Mouse (Mus musculus): Measurements from ENCODE around the gene Itga6. TPM values are rescaled to one million over a fixed set of nuclear protein-coding genes. Genes with fewer than 3 reads are reported as not detected.

The Itga6 gene
- polyA plus RNA-seq, 1 experiment from 2014 or later, result 46.2 TPM

GRCm38 (mm10) chr2:71764961-71765735 lies 19.7 kb downstream of the Itga6 start:
- no peak overlapping the region for H3K4me3 ChIP-seq (ENCODE audit: low read length)
- no peak overlapping the region for H3K4me2 ChIP-seq (ENCODE audit: low read depth, low read length)
- H3K27ac ChIP-seq (ENCODE audit: low read length), result peak overlapping the region; percentile 1; the same call in 1 of the 2 replicates
- no peak overlapping the region for H3K9ac ChIP-seq (ENCODE audit: low read length)
- no peaks in the 10 kb centered on the region for H3K36me3 ChIP-seq (ENCODE audit: control insufficient read depth, insufficient read depth)
- no peaks in the 10 kb centered on the region for H3K4me1 ChIP-seq (ENCODE audit: control insufficient read depth, insufficient read depth, low read length)
- ATAC-seq (replicated peaks; ENCODE audit: extremely low read depth, insufficient read depth, low FRiP score), result no peak
- no peaks in the 10 kb centered on the region for H3K9me3 ChIP-seq (replicated peaks; ENCODE audit: control insufficient read depth, low read length)
- no peaks in the 10 kb centered on the region for H3K27me3 ChIP-seq (ENCODE audit: control insufficient read depth, insufficient read depth, low read length)
- WGBS, result 73% methylated on average over 3 of the region's 3 CpGs

- WGBS, result 75% methylated on average over 5 of the region's 5 CpGs
- H3K27ac ChIP-seq (ENCODE audit: low read length), result peak overlapping the region; percentile 37; the same call in 1 of the 2 replicates
- H3K9ac ChIP-seq (ENCODE audit: low read length), result no peak overlapping the region
- no peak overlapping the region for H3K4me3 ChIP-seq (ENCODE audit: low read length)
- ATAC-seq (replicated peaks; ENCODE audit: extremely low read depth, insufficient read depth, low FRiP score), result no peak
- no peak overlapping the region for H3K4me2 ChIP-seq (ENCODE audit: low read depth, low read length)
- no peaks in the 10 kb centered on the region for H3K36me3 ChIP-seq (ENCODE audit: control insufficient read depth, insufficient read depth)
- no peaks in the 10 kb centered on the region for H3K9me3 ChIP-seq (replicated peaks; ENCODE audit: control insufficient read depth, low read length)
- H3K27me3 ChIP-seq (ENCODE audit: control insufficient read depth, insufficient read depth, low read length), result no peaks in the 10 kb centered on the region
- H3K4me1 ChIP-seq (ENCODE audit: control insufficient read depth, insufficient read depth, low read length), result no peaks in the 10 kb centered on the region
Observed at GRCm38 (mm10) chr2:71766007-71766406, 20.6 kb downstream of the Itga6 start.

DNA sequence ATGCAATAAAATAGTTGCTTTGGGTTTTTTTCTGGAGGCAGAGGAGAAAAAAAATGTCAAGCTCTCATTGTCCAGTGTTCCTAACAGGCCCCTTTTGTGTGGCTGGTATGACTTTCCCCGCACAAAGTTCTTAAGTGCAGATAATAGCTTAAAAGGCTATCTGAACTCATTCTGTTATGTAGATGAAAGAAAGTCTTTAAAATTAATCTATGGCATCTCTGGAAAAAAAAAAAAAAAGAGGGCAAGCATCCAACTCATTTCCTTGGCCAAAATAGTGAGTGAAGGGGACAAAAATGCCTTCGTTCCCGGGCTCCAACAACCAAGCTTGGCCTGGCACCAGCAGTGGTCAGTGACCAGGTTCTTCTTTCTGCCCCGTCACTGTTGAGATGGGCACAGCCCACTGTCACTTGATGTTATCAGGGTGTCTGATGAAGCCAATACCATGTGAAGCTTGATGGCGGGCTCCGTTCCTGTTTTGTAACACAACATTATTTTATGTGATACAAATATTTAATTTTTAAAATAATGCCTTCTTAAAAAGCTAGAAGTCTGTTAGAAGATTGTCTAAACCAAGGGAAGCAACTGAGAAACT lies 21.7 kb downstream of the Itga6 start:
- no peak overlapping the region for H3K9ac ChIP-seq (ENCODE audit: low read length)
- H3K9me3 ChIP-seq (replicated peaks; ENCODE audit: control insufficient read depth, low read length), result no peaks in the 10 kb centered on the region
- no peak overlapping the region for H3K27ac ChIP-seq (ENCODE audit: low read length)
- H3K4me2 ChIP-seq (ENCODE audit: low read depth, low read length), result no peak overlapping the region
- no peak overlapping the region for H3K4me3 ChIP-seq (ENCODE audit: low read length)
- H3K27me3 ChIP-seq (ENCODE audit: control insufficient read depth, insufficient read depth, low read length), result no peaks in the 10 kb centered on the region
- WGBS, result 80% methylated on average over 6 of the region's 6 CpGs
- H3K36me3 ChIP-seq (ENCODE audit: control insufficient read depth, insufficient read depth), result no peaks in the 10 kb centered on the region
- ATAC-seq (replicated peaks; ENCODE audit: extremely low read depth, insufficient read depth, low FRiP score), result no peak
- H3K4me1 ChIP-seq (ENCODE audit: control insufficient read depth, insufficient read depth, low read length), result no peaks in the 10 kb centered on the region

- Histone ChIP-seq H3K9ac (ENCODE audit: low read length) (no peak overlapping the region), H3K9me3 (replicated peaks; ENCODE audit: control insufficient read depth, low read length) (no peaks in the 10 kb centered on the region), H3K4me1 (ENCODE audit: control insufficient read depth, insufficient read depth, low read length) (no peaks in the 10 kb centered on the region), H3K4me2 (ENCODE audit: low read depth, low read length) (no peak overlapping the region), H3K36me3 (ENCODE audit: control insufficient read depth, insufficient read depth) (no peaks in the 10 kb centered on the region), H3K27ac (ENCODE audit: low read length) (no peak overlapping the region), H3K4me3 (ENCODE audit: low read length) (no peak overlapping the region), H3K27me3 (ENCODE audit: control insufficient read depth, insufficient read depth, low read length) (no peaks in the 10 kb centered on the region)
- ATAC-seq (replicated peaks; ENCODE audit: extremely low read depth, insufficient read depth, low FRiP score), result no peak
- 71% methylated on average over 4 of the region's 4 CpGs for WGBS
Observed at GRCm38 (mm10) chr2:71771762-71772161, 26.3 kb downstream of the Itga6 start.

DNA sequence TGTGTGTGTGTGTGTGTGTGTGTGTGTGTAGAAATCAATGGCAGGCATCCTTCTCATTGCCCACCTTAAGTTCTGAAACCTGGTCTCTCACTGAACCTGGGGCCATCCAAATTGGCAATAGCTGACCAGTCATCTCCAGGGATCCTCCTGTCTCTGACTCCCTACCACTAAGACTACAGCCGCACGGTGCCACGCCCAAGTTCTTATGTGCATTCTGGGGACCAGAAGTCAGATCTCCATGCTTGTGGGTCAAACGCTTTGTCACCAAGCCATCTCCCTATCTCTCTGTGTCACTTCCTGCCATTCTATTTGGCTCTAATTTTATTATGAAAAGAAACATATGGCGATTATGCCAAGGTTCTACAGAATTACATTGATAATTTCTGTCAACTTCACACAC lies 28.3 kb downstream of the Itga6 start:
- Histone ChIP-seq H3K36me3 (ENCODE audit: control insufficient read depth, insufficient read depth) (no peaks in the 10 kb centered on the region), H3K4me2 (ENCODE audit: low read depth, low read length) (no peak overlapping the region), H3K9ac (ENCODE audit: low read length) (no peak overlapping the region), H3K27ac (ENCODE audit: low read length) (no peak overlapping the region), H3K9me3 (replicated peaks; ENCODE audit: control insufficient read depth, low read length) (no peaks in the 10 kb centered on the region), H3K4me3 (ENCODE audit: low read length) (no peak overlapping the region), H3K4me1 (ENCODE audit: control insufficient read depth, insufficient read depth, low read length) (no peaks in the 10 kb centered on the region), H3K27me3 (ENCODE audit: control insufficient read depth, insufficient read depth, low read length) (no peaks in the 10 kb centered on the region)
- no peak for ATAC-seq (replicated peaks; ENCODE audit: extremely low read depth, insufficient read depth, low FRiP score)
- WGBS, result 72% methylated on average over 5 of the region's 5 CpGs

GRCm38 (mm10) chr2:71774246-71774951 lies 29.0 kb downstream of the Itga6 start:
- WGBS, result 72% methylated on average over 10 of the region's 10 CpGs
- ATAC-seq (replicated peaks; ENCODE audit: extremely low read depth, insufficient read depth, low FRiP score), result no peak

GRCm38 (mm10) chr2:71775201-71775611 lies 29.8 kb downstream of the Itga6 start:
- Histone ChIP-seq H3K4me3 (ENCODE audit: low read length) (no peak overlapping the region), H3K4me1 (ENCODE audit: control insufficient read depth, insufficient read depth, low read length) (0 out of 2 replicates have a peak, but pooled peaks cover 5% of the 10 kb centered on the region), H3K9me3 (replicated peaks; ENCODE audit: control insufficient read depth, low read length) (no peaks in the 10 kb centered on the region), H3K27ac (ENCODE audit: low read length) (no peak overlapping the region), H3K27me3 (ENCODE audit: control insufficient read depth, insufficient read depth, low read length) (no peaks in the 10 kb centered on the region), H3K4me2 (ENCODE audit: low read depth, low read length) (no peak overlapping the region), H3K9ac (ENCODE audit: low read length) (no peak overlapping the region), H3K36me3 (ENCODE audit: control insufficient read depth, insufficient read depth) (no peaks in the 10 kb centered on the region)
- 55% methylated on average over 9 of the region's 9 CpGs for WGBS
- no peak for ATAC-seq (replicated peaks; ENCODE audit: extremely low read depth, insufficient read depth, low FRiP score)

More at GRCm38 (mm10) chr2:71774246-71774951, 29.0 kb downstream of the Itga6 start:
- Histone ChIP-seq H3K4me2 (ENCODE audit: low read depth, low read length) (no peak overlapping the region), H3K27ac (ENCODE audit: low read length) (no peak overlapping the region), H3K27me3 (ENCODE audit: control insufficient read depth, insufficient read depth, low read length) (no peaks in the 10 kb centered on the region), H3K9me3 (replicated peaks; ENCODE audit: control insufficient read depth, low read length) (no peaks in the 10 kb centered on the region), H3K9ac (ENCODE audit: low read length) (no peak overlapping the region), H3K4me3 (ENCODE audit: low read length) (no peak overlapping the region), H3K4me1 (ENCODE audit: control insufficient read depth, insufficient read depth, low read length) (0 out of 2 replicates have a peak, but pooled peaks cover 2% of the 10 kb centered on the region), H3K36me3 (ENCODE audit: control insufficient read depth, insufficient read depth) (no peaks in the 10 kb centered on the region)

DNA sequence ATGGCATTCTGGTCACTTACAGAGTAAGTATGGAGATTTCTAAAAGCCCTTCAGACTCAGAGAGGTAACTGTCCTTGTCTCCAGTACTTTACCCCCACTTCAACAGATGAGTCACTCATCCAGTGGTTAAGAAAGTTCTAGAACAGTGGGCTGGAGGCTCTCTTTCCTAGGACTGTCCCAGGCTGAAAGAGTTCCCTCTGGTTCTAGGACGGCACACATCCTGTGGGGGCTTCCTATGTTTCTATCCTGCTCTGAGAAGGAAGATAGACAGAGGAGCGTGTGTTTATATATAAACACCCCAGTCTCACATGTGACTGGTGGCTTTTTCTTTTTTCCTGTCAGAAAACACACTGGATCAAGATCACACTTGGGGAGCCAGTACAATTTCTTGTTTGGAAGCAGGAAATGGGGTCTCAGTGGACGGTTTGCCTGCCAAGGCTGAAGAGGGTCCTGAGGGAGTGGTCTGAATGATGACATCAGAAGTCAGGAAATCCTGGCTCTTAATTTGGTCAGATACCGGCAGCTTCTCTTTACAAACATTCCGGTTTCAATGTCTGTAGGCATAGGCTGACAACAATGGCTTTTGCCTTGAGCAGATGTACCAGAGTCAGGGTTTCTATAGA lies 34.0 kb downstream of the Itga6 start:
- H3K4me2 ChIP-seq (ENCODE audit: low read depth, low read length), result no peak overlapping the region
- no peak overlapping the region for H3K9ac ChIP-seq (ENCODE audit: low read length)
- 0 out of 2 replicates have a peak, but pooled peaks cover 5% of the 10 kb centered on the region for H3K4me1 ChIP-seq (ENCODE audit: control insufficient read depth, insufficient read depth, low read length)
- H3K9me3 ChIP-seq (replicated peaks; ENCODE audit: control insufficient read depth, low read length), result no peaks in the 10 kb centered on the region
- no peaks in the 10 kb centered on the region for H3K27me3 ChIP-seq (ENCODE audit: control insufficient read depth, insufficient read depth, low read length)
- WGBS, result 54% methylated on average over 5 of the region's 5 CpGs
- no peak overlapping the region for H3K4me3 ChIP-seq (ENCODE audit: low read length)
- H3K36me3 ChIP-seq (ENCODE audit: control insufficient read depth, insufficient read depth), result no peaks in the 10 kb centered on the region
- peak; percentile 76 for ATAC-seq (replicated peaks; ENCODE audit: extremely low read depth, insufficient read depth, low FRiP score)
- H3K27ac ChIP-seq (ENCODE audit: low read length), result peak overlapping the region; percentile 82
